Mouse (Mus musculus) liver, postnatal 0 days (tissue): ENCODE data around the gene Zfyve28.

Experiments used
- CTCF ChIP-seq: sonication (generic); IDR thresholded peaks from 2 replicates; pipeline ENCODE4 v1.5.1; 2016; ENCODE audit warnings: antibody characterized with exemption, low read depth
- EP300 ChIP-seq: IDR thresholded peaks from 2 replicates; pipeline ENCODE4 v1.6.1; 2016; ENCODE audit warnings: antibody characterized with exemption, low read depth, mild to moderate bottlenecking

DNA sequence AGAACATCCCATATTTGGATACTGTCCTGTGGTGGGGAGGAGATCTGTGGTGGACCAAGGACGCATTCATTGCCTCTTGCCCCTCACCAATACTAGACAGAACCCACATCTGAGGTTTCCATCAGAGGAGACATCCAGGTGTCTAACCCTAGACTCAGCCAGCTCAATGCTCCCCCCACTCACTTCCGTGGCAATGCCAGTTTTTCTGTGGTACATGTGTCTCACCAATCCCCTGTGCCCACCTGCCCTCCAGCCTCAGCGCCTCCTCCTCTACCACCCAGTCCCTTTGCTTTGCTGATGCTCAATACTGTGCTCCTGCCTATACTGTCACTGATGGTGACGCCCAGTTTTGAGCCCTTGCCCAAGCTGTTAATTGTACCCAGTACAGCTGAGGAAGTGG, 33.0 kb upstream of the Zfyve28 start:
- TF ChIP-seq EP300 (no peak), CTCF (no peak)
